Mouse (Mus musculus) erythroblast, embryonic 14.5 days (primary cell): Measurements from ENCODE around the gene Glud1. TPM values are rescaled to one million over a fixed set of nuclear protein-coding genes. Genes with fewer than 3 reads are reported as not detected.

ENCODE experiments used
- H3K27me3 ChIP-seq: 2 replicates; pipeline ENCODE4 v1.6.1; 2012; ENCODE audit warnings: inconsistent platforms; ENCODE audit not compliant: control insufficient read depth
- H3K36me3 ChIP-seq: 2 replicates; pipeline ENCODE4 v1.6.1; 2012; ENCODE audit warnings: mild to moderate bottlenecking, inconsistent platforms; ENCODE audit not compliant: control insufficient read depth
- H3K4me1 ChIP-seq: 2 replicates; pipeline ENCODE4 v1.6.1; 2012; ENCODE audit warnings: inconsistent platforms; ENCODE audit not compliant: control insufficient read depth
- H3K4me3 ChIP-seq: replicated peaks from 2 replicates; pipeline ENCODE3; 2012; ENCODE audit warnings: moderate library complexity, mild to moderate bottlenecking, inconsistent platforms
- H3K9me3 ChIP-seq: 2 replicates; pipeline ENCODE4 v1.6.1; 2012; ENCODE audit warnings: low read length, inconsistent platforms, mixed read lengths; ENCODE audit not compliant: control insufficient read depth
- GATA1 ChIP-seq: IDR thresholded peaks from 2 replicates; pipeline ENCODE4 v1.6.1; 2012; ENCODE audit warnings: low read length, inconsistent platforms, mixed read lengths
- TAL1 ChIP-seq: IDR thresholded peaks from 3 replicates; pipeline ENCODE4 v1.6.1; 2012; ENCODE audit warnings: low read length, inconsistent platforms, mixed read lengths
- polyA plus RNA-seq: library from polyadenylated mRNA; stranded (reverse); fragments of >175 nt; gene quantifications from 2 replicates; pipeline ENCODE4 v1.2.3, GENCODE M21; 2012

The Glud1 gene
- polyA plus RNA-seq, 1 experiment: 0.87 TPM

DNA sequence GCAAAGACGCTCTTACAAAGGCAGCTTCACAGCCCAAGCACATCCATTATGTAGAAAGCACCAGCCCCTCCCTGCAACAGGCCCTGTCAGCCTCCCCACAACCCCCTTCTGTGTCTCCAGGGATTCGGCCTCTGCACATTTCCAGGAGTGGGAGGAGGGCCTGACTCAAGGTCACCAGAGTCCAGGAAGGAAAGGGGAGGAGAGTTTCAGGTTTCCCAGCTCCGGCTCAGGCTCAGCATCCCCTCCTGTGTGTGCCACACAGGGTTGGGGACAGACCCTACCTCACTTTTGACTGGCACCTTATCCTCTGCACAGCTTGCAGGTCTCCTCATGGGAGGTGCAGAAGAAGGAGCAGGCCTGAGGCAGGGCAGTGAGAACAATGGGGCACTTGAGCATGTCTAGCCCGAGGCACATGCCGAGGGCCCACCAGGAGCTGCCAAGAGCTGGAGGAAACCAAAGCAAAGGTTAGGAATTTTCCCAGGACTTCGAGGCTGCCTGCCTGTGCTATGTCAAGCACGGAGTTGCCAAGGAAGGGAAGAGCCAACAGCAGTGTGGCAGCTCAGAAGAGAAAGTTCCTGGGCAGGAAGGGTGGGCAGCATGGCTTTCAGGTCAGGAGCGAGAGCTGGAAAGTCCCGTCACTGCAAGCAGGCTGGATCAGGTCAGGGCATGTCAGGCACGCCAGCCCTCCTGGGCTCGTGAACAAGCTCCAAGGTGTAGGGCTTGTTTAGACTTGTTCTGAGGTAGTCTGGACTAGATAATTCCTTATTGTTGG is 68.2 kb downstream of the Glud1 start:
- no peaks in the 10 kb centered on the region for H3K27me3 ChIP-seq
- no peak overlapping the region for H3K4me3 ChIP-seq
- H3K4me1 ChIP-seq: no peaks in the 10 kb centered on the region
- no peaks in the 10 kb centered on the region for H3K9me3 ChIP-seq
- TF ChIP-seq TAL1 (no peak), GATA1 (no peak)
- no peaks in the 10 kb centered on the region for H3K36me3 ChIP-seq

DNA sequence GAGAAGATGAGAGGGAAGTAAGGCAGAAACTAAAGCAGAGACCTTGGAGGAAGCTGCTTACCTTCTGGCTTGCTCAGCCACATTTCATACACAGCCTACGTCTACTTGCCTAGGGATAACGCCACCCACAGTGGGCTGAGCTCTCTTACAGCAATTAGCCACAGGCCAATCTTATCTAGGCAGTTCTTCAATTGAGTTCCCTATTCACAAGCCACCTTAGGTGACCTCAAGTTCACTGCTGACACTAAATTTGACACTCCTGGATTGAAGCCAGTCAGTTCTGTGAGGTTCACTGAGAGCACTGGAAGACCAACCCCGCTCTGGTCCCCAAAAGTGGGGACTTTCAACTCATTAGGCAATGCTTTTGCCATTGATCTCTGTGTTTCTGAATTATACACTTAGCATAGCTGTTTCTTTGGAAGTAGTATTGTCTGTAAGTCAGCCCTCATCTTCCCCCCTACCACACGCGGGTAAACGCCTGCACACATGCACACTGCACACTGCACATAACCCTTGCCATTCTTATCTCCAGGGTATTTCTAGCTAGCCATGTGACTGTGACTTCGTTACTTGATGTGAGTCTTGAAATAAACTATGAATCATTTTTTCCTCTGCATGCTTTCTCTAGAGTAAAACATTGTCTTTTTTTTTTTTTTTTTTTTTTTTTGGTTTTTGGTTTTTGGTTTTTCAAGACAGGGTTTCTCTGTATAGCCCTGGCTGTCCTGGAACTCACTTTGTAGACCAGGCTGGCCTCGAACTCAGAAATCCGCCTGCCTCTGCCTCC is 72.6 kb downstream of the Glud1 start:
- no peak for TF ChIP-seq TAL1
- H3K36me3 ChIP-seq: no peaks in the 10 kb centered on the region
- no peaks in the 10 kb centered on the region for H3K9me3 ChIP-seq
- H3K4me3 ChIP-seq: no peak overlapping the region
- H3K4me1 ChIP-seq: no peaks in the 10 kb centered on the region
- H3K27me3 ChIP-seq: no peaks in the 10 kb centered on the region

DNA sequence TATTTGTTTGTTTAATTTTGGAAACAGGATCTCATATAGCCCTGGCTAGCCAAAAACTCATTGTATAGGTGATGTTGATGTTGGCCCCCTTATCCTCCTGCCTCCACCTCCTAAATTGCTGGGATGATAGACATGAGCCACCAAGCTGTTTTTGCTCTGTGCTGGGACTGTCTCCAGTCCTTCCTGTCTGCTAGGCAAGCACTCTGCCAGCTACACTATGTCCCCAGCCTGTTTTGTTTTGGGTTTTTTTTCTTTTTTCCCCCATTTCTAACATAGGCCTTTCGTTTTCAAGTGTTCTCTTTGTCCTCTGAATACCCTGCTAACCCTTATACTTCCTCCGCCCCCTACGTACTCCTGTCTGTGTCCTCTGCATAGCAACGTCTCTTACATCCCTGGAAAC is 82.8 kb downstream of the Glud1 start:
- no peaks in the 10 kb centered on the region for H3K27me3 ChIP-seq
- H3K4me3 ChIP-seq: no peak overlapping the region
- no peaks in the 10 kb centered on the region for H3K9me3 ChIP-seq
- H3K4me1 ChIP-seq: no peaks in the 10 kb centered on the region
- TF ChIP-seq GATA1: no peak
- TF ChIP-seq TAL1: no peak
- H3K36me3 ChIP-seq: no peaks in the 10 kb centered on the region

Other genes with a start within 250 kb of the Glud1 start
- gene Anxa8, start 224.7 kb upstream of the Glud1 start, polyA plus RNA-seq: not detected in 2 replicates
- gene A630023A22Rik, start 208.0 kb upstream of the Glud1 start, polyA plus RNA-seq: not detected in 2 replicates
- not detected in 2 replicates for gene Npy4r, start 158.2 kb upstream of the Glud1 start, polyA plus RNA-seq
- gene Gprin2, start 109.1 kb upstream of the Glud1 start, polyA plus RNA-seq: not detected in 2 replicates
- not detected in 2 replicates for gene Syt15, start 91.1 kb upstream of the Glud1 start, polyA plus RNA-seq
- 0.01 and 0.03 TPM in 2 replicates for gene Shld2, start 234 bp upstream of the Glud1 start, polyA plus RNA-seq
- not detected in 2 replicates for gene Fam25c, start 44.7 kb downstream of the Glud1 start, polyA plus RNA-seq
- not detected in 2 replicates for gene Sncg, start 64.1 kb downstream of the Glud1 start, polyA plus RNA-seq
- 0.01 TPM in 1 of 2 replicates, not detected in the other for gene Mmrn2, start 64.7 kb downstream of the Glud1 start, polyA plus RNA-seq
- not detected in 2 replicates for gene Bmpr1a, start 192.6 kb downstream of the Glud1 start, polyA plus RNA-seq
- 0.05 TPM in 1 of 2 replicates, not detected in the other for gene 9230112D13Rik, start 212.1 kb downstream of the Glud1 start, polyA plus RNA-seq